Mouse (Mus musculus) lung, embryonic 15.5 days (tissue): ENCODE data around the gene Lgr5. TPM values are rescaled to one million over a fixed set of nuclear protein-coding genes. Genes with fewer than 3 reads are reported as not detected.

ENCODE experiments used
- ATAC-seq: fragments of 200-750 bp; cut with Nextera tagmentation; 2 replicates; pipeline ENCODE4 v1.8.0; 2017; ENCODE audit warnings: moderate number of reproducible peaks, borderline replicate concordance; ENCODE audit not compliant: low FRiP score, low TSS enrichment; ENCODE audit errors: extremely low read depth
- H3K27ac ChIP-seq: fragments of 300-500 bp; sonication (generic); 2 replicates; pipeline ENCODE4 v1.5.1; 2015; ENCODE audit warnings: moderate library complexity, mild to moderate bottlenecking, inconsistent platforms
- H3K27me3 ChIP-seq: fragments of 300-500 bp; sonication (generic); 2 replicates; pipeline ENCODE4 v1.6.1; 2015; ENCODE audit warnings: inconsistent platforms
- H3K36me3 ChIP-seq: fragments of 300-500 bp; sonication (generic); 2 replicates; pipeline ENCODE4 v1.6.1; 2015; ENCODE audit warnings: inconsistent platforms
- H3K4me1 ChIP-seq: fragments of 300-500 bp; sonication (generic); 2 replicates; pipeline ENCODE4 v1.6.1; 2015; ENCODE audit warnings: inconsistent platforms
- H3K4me2 ChIP-seq: fragments of 300-500 bp; sonication (generic); 2 replicates; pipeline ENCODE4 v1.6.1; 2015; ENCODE audit warnings: inconsistent platforms, mild to moderate bottlenecking, moderate library complexity
- H3K4me3 ChIP-seq: fragments of 300-500 bp; sonication (generic); 2 replicates; pipeline ENCODE4 v1.5.1; 2015; ENCODE audit warnings: mild to moderate bottlenecking, inconsistent platforms
- H3K9ac ChIP-seq: fragments of 300-500 bp; sonication (generic); 2 replicates; pipeline ENCODE4 v1.6.1; 2015; ENCODE audit warnings: inconsistent platforms
- H3K9me3 ChIP-seq: fragments of 300-500 bp; sonication (generic); 2 replicates; pipeline ENCODE4 v1.6.1; 2016; ENCODE audit warnings: inconsistent platforms
- WGBS: fragments of 180-500 bp; shearing (Covaris S2); methylation state at CpG from one replicate; pipeline ENCODE4 v1.1.7; 2015; 5-methylcytosine and 5-hydroxymethylcytosine counted together
- polyA plus RNA-seq: library from polyadenylated mRNA; unstranded; fragments of >200 nt; fragmentation: Nextera tagmentation; extraction: Ambion mirVana; gene quantifications from 2 replicates; pipeline ENCODE4 v1.2.1, GENCODE M21; 2015

Lgr5 gene
- polyA plus RNA-seq, 1 experiment from 2014 or later: 2.5 TPM

DNA sequence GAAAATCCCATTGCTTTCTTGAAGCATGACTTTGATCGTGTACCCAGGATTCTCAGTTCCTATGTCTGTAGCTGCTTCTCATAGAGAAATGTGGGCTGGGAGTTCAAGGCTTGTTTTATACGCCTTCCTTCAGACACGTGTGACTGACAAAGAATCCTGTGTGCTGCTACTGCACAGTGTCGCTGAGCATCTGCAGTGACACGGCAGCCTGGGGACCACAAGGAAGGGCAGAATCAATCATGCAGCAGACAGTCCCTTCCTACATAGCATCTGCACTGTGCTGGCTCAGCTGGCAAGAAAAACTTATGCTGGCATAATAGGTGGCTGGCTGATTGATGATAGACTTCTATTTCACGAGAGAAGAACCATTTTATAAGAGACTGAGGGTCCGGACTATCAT, 122.5 kb downstream of the Lgr5 start:
- H3K9me3 ChIP-seq: no peaks in the 10 kb centered on the region
- no peak overlapping the region for H3K4me3 ChIP-seq
- H3K4me2 ChIP-seq: no peak overlapping the region
- WGBS: 55% methylated on average over 7 of the region's 7 CpGs
- no peak overlapping the region for H3K9ac ChIP-seq
- 0 out of 2 replicates have a peak, but pooled peaks cover 7% of the 10 kb centered on the region for H3K4me1 ChIP-seq
- H3K36me3 ChIP-seq: no peaks in the 10 kb centered on the region
- ATAC-seq: no peak
- no peaks in the 10 kb centered on the region for H3K27me3 ChIP-seq
- H3K27ac ChIP-seq: no peak overlapping the region

DNA sequence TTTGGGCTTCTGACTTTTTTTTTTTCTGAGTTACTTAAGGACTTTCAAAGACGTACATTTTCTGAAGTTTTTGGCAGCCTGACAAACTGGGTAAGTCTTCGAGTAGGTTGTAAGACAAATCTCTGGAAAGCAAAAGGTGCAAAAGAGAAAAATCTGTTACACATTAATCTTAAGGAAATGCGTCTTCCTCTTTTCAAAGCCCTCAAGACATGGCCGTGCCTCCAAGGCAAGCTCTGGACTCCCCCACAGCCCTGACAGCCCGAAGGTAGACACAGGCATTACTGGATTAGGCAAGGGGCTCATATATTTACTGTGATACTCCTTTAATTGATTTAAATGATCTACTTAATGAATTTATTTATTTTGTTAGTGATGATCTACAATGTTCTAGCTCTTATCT, 124.9 kb downstream of the Lgr5 start:
- no peaks in the 10 kb centered on the region for H3K27me3 ChIP-seq
- H3K9ac ChIP-seq: no peak overlapping the region
- H3K4me1 ChIP-seq: 0 out of 2 replicates have a peak, but pooled peaks cover 4% of the 10 kb centered on the region
- 19% methylated on average over 5 of the region's 5 CpGs for WGBS
- H3K36me3 ChIP-seq: no peaks in the 10 kb centered on the region
- no peak for ATAC-seq
- H3K4me3 ChIP-seq: no peak overlapping the region
- H3K27ac ChIP-seq: no peak overlapping the region
- H3K9me3 ChIP-seq: no peaks in the 10 kb centered on the region
- no peak overlapping the region for H3K4me2 ChIP-seq

DNA sequence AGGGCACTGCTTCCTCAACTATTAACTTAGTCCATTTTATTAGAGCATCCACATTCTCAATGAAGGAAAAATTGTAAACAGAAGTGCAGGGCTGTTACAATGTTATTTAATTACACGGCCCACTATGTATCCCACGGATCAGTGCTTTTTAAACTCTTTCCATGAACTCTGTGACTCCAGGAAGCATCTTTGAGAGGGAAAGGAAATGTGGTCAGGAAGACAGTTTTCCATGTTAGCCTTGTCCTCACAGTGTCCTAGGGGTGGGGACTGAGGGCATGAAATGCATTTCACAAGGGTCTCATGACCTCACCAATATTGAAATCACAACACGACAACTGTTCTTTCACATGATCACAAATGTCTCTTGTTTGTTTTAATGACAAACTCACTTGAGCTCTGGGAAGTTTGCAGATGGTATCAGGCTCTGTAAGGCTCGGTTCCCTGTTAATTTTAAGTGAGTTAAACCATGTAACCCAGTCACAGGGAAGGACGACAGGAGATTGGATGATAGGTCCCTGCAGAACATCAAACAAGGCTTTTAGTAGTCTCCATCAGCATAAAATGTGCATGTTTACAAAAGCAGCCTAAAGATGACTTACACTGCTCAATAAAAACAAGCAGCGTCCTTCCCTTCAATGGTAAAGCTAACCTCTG, 130.1 kb downstream of the Lgr5 start:
- 46% methylated on average over 6 of the region's 6 CpGs for WGBS
- H3K27me3 ChIP-seq: no peaks in the 10 kb centered on the region
- H3K36me3 ChIP-seq: no peaks in the 10 kb centered on the region
- H3K4me1 ChIP-seq: 0 out of 2 replicates have a peak, but pooled peaks cover 2% of the 10 kb centered on the region
- no peak overlapping the region for H3K27ac ChIP-seq
- ATAC-seq: no peak
- no peak overlapping the region for H3K4me2 ChIP-seq
- no peaks in the 10 kb centered on the region for H3K9me3 ChIP-seq
- no peak overlapping the region for H3K9ac ChIP-seq
- H3K4me3 ChIP-seq: no peak overlapping the region

DNA sequence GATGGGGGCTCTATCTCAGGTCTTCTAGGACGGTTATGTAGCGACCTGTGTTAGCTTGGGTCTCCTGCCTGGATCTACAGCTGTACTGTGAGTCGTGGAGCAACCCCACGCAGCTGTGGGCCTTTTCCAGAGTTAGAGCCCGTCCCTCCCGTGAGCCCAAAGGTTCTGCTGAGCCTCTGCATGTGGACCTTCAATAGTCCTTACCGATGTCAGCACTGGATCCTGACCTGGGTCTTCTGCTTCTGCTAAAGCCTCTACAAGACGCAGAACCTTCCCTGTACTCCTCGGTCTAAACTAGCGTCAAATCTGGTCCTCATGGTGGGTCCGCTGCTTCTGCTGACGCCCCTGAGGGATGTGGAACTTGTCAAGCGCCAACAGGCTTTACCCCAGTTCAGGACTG, 139.0 kb downstream of the Lgr5 start:
- Histone ChIP-seq H3K36me3 (no peaks in the 10 kb centered on the region), H3K27me3 (no peaks in the 10 kb centered on the region), H3K4me3 (no peak overlapping the region), H3K9me3 (no peaks in the 10 kb centered on the region), H3K4me2 (no peak overlapping the region), H3K9ac (no peak overlapping the region), H3K4me1 (no peaks in the 10 kb centered on the region), H3K27ac (no peak overlapping the region)
- ATAC-seq: no peak
- WGBS: 88% methylated on average over 13 of the region's 13 CpGs

DNA sequence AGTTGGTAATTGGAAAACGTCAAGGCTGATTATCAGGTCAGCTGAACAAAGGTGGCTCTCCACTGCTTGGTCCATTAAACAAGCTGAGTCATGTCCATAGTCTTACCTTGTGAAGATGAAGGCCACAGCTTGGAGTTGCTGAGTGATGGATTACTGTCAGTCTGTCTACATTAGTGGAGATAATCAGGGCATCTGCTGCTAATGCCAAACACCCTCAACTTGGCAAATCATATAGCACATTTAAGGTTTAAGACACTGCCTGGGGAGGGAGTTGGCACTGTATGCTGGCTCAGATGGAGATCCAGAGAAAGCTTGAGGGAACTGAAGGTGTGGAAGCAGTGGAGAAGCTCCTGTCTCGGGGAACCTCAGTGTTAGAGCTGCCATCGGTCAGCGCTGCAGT, 150.3 kb downstream of the Lgr5 start:
- peaks cover 22% of the 10 kb centered on the region for H3K36me3 ChIP-seq
- no peak overlapping the region for H3K27ac ChIP-seq
- 65% methylated on average over 4 of the region's 4 CpGs for WGBS
- no peak overlapping the region for H3K9ac ChIP-seq
- H3K4me1 ChIP-seq: no peaks in the 10 kb centered on the region
- ATAC-seq: no peak
- no peaks in the 10 kb centered on the region for H3K9me3 ChIP-seq
- no peaks in the 10 kb centered on the region for H3K27me3 ChIP-seq
- H3K4me3 ChIP-seq: no peak overlapping the region
- H3K4me2 ChIP-seq: no peak overlapping the region

DNA sequence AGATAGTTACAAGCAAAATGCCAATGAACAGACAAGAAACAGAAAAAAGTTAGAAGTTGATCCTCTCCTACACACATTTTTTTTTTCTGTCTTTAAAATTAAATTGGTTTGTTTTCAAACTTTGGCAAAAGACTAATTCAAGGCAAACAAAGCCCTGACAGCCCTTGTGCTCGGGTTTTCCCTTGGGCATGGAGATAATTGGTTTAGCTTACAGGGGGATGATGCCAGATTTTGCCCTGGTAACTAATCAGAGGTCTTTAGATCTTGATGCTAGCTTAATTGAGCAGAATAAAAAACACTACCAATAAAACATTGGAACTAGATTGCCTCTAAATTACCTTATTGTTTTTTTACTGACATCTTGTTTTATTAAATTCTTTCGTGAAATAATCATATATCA, 162.2 kb downstream of the Lgr5 start:
- 74% methylated on average over 2 of the region's 2 CpGs for WGBS
- H3K4me3 ChIP-seq: no peak overlapping the region
- H3K9me3 ChIP-seq: no peaks in the 10 kb centered on the region
- no peak overlapping the region for H3K9ac ChIP-seq
- no peaks in the 10 kb centered on the region for H3K4me1 ChIP-seq
- H3K4me2 ChIP-seq: no peak overlapping the region
- H3K27ac ChIP-seq: no peak overlapping the region
- H3K27me3 ChIP-seq: no peaks in the 10 kb centered on the region
- H3K36me3 ChIP-seq: peaks cover 62% of the 10 kb centered on the region
- no peak for ATAC-seq

DNA sequence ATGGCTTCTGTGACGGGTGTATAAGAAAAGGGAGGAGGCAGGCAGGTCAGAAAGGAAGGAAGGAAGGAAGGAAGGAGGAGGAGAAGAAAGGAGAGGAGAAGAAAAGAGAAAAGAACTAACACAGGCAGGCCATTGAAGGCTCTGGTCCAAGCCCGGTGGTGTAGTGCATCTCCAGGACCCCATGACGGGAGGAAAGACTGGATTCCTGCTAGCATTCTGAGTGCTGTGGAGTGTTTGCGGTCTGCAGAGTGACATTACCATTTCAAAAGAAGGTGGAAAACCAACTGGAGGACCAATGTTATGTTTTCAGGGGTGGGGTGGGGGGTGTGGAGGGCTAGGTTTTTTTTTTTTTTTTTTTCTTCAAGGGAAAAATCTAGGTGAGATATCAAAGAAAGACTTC, 165.6 kb downstream of the Lgr5 start:
- no peak overlapping the region for H3K4me2 ChIP-seq
- WGBS: 78% methylated on average over 4 of the region's 4 CpGs

DNA sequence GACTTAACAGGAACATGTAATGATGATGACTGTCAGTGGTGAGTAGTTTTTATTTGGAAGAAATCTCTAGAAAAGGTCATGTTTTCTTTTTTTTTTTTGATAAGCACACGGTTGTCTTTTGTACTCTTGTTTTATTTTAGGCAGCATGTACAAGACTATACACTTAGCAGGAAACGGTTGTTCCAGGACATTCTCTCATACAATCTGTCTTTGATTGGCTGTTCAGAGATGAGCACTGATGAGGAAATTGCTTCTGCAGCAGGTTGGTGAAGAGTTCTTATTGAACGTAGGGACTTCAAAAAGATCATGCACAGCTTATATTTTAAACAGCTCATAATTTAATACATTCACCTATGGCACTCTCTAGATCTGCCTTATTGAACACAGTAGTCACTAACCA, 173.5 kb downstream of the Lgr5 start:
- Histone ChIP-seq H3K27ac (no peak overlapping the region), H3K36me3 (peaks cover 74% of the 10 kb centered on the region), H3K9ac (no peak overlapping the region), H3K9me3 (no peaks in the 10 kb centered on the region), H3K27me3 (no peaks in the 10 kb centered on the region), H3K4me2 (no peak overlapping the region), H3K4me1 (no peaks in the 10 kb centered on the region), H3K4me3 (no peak overlapping the region)
- 75% methylated on average over 3 of the region's 3 CpGs for WGBS
- no peak for ATAC-seq

More for the DNA sequence above, 165.6 kb downstream of the Lgr5 start:
- peaks cover 55% of the 10 kb centered on the region for H3K36me3 ChIP-seq
- no peak overlapping the region for H3K9ac ChIP-seq
- H3K9me3 ChIP-seq: no peaks in the 10 kb centered on the region
- no peaks in the 10 kb centered on the region for H3K4me1 ChIP-seq
- H3K4me3 ChIP-seq: no peak overlapping the region
- H3K27ac ChIP-seq: no peak overlapping the region
- H3K27me3 ChIP-seq: no peaks in the 10 kb centered on the region
- ATAC-seq: no peak

DNA sequence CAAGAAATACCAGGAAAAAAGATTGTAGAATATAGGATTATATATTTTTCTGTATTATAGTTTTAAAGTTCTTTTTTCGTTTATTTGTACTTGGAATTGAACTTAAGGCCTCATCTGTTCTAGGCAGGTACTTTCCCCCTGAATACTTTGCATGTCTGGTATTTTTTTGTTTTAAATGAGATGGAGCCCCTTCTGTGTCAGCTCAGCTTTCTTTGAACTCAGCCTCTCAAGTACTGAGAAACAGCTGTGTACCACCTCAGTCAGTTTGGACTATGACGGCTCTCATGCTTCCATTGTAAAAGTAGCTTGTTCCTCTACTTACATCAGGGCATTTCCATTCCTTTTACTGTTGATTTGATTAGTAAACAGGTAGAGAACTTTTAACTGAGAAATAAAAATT, 174.1 kb downstream of the Lgr5 start:
- Histone ChIP-seq H3K9me3 (no peaks in the 10 kb centered on the region), H3K27me3 (no peaks in the 10 kb centered on the region), H3K36me3 (peaks cover 74% of the 10 kb centered on the region), H3K4me2 (no peak overlapping the region), H3K4me1 (no peaks in the 10 kb centered on the region), H3K27ac (no peak overlapping the region), H3K4me3 (no peak overlapping the region), H3K9ac (no peak overlapping the region)
- ATAC-seq: no peak
- 80% methylated on average over 2 of the region's 2 CpGs for WGBS

DNA sequence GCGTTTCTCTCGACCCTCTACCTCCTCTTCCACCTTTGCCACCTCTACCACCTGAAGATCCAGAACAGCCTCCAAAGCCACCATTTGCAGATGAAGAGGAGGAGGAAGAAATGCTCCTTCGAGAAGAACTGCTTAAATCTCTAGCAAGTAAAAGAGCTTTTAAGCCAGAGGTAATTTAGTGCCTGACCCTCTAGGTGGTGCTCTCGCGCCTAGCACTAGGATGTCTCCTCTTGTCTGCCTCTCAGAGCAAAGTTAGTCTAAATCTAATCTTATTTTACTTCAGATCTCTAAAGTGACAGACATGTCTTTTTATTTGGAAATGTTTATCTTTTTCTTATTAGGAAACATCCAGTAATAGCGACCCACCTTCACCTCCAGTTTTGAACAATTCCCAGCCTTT, 181.2 kb downstream of the Lgr5 start:
- peaks cover 65% of the 10 kb centered on the region for H3K36me3 ChIP-seq
- no peak for ATAC-seq
- WGBS: 65% methylated on average over 6 of the region's 6 CpGs
- H3K27ac ChIP-seq: no peak overlapping the region
- H3K4me2 ChIP-seq: no peak overlapping the region
- H3K27me3 ChIP-seq: no peaks in the 10 kb centered on the region
- no peaks in the 10 kb centered on the region for H3K9me3 ChIP-seq
- no peak overlapping the region for H3K9ac ChIP-seq
- H3K4me3 ChIP-seq: no peak overlapping the region
- H3K4me1 ChIP-seq: no peaks in the 10 kb centered on the region

Other genes with a start within 250 kb of the Lgr5 start
- gene Tmem19, start 225.3 kb downstream of the Lgr5 start, polyA plus RNA-seq: 23.2 and 29.3 TPM in 2 replicates
- gene Thap2, start 203.3 kb downstream of the Lgr5 start, polyA plus RNA-seq: 17.9 and 19.5 TPM in 2 replicates
- 16.2 and 18.6 TPM in 2 replicates for gene Zfc3h1, start 202.8 kb downstream of the Lgr5 start, polyA plus RNA-seq
- gene A930009A15Rik, start 17.8 kb downstream of the Lgr5 start, polyA plus RNA-seq: not detected in 2 replicates
- 81.0 and 85.8 TPM in 2 replicates for gene Tspan8, start 229.1 kb upstream of the Lgr5 start, polyA plus RNA-seq